Mouse (Mus musculus): ENCODE measurements around the gene Msrb3.

GRCm38 (mm10) chr10:120938077-120938903 is 39.4 kb upstream of the Msrb3 start:
- TF ChIP-seq CTCF (IDR thresholded peaks at IDR 0.05; ENCODE audit: borderline replicate concordance, insufficient read depth, low read length) (peak; percentile 39; the same call in 1 of the 2 replicates), POLR2A (IDR thresholded peaks at IDR 0.05; ENCODE audit: low read depth, low read length) (no peak)

Measured in embryonic fibroblast, embryonic 13.5 days (primary cell).